Mouse (Mus musculus): ENCODE measurements at regions not wholly inside any gene's neighbourhood (a gene's known extent, or its start where the extent isn't known, plus 50 kb on each side); places are given as distances from the start of the nearest gene placed in this dataset.

GRCm38 (mm10) chr14:100883115-100883514, 317.0 kb downstream of the Prr30 start:
- no peak for DNase-seq (ENCODE audit: low spot score)

- no peak for DNase-seq (ENCODE audit: low spot score)
These were observed 320.0 kb downstream of the Prr30 start for GRCm38 (mm10) chr14:100880103-100880502.

GRCm38 (mm10) chr14:100867790-100868189, 332.3 kb downstream of the Prr30 start:
- no peak for DNase-seq (ENCODE audit: low spot score)

GRCm38 (mm10) chr14:100864792-100865191, 335.3 kb downstream of the Prr30 start:
- no peak for DNase-seq (ENCODE audit: low spot score)

GRCm38 (mm10) chr14:100864164-100864563, 336.0 kb downstream of the Prr30 start:
- no peak for DNase-seq (ENCODE audit: low spot score)

GRCm38 (mm10) chr14:100842828-100843227, 357.3 kb downstream of the Prr30 start:
- DNase-seq (ENCODE audit: low spot score), result no peak
